Mouse (Mus musculus) frontal cortex, postnatal 10 days (tissue): Measurements from ENCODE around the gene Gm20909.
"Not testable (repeated sequence)": the region's sequence is repeated elsewhere in the genome, so short reads cannot be mapped to it uniquely, and the experiment has no call there.

ENCODE experiments used
- DNase-seq, 2 experiments: peaks; one replicate each; pipeline ENCODE4 v3.0.0; 2022; ENCODE audit warnings: low spot score in 2 of 2, mixed read lengths in 1 of 2

Gm20909 gene

GRCm38 (mm10) chrY:21164270-21164669 lies at the start of gene Gm20909:
Gene Gm20909, plus strand, starts transcription at chrY:21164570.
- DNase-seq = not testable (repeated sequence)
